9 mouse cellular contexts compared by ENCODE assay signal in the genomic region with DNA sequence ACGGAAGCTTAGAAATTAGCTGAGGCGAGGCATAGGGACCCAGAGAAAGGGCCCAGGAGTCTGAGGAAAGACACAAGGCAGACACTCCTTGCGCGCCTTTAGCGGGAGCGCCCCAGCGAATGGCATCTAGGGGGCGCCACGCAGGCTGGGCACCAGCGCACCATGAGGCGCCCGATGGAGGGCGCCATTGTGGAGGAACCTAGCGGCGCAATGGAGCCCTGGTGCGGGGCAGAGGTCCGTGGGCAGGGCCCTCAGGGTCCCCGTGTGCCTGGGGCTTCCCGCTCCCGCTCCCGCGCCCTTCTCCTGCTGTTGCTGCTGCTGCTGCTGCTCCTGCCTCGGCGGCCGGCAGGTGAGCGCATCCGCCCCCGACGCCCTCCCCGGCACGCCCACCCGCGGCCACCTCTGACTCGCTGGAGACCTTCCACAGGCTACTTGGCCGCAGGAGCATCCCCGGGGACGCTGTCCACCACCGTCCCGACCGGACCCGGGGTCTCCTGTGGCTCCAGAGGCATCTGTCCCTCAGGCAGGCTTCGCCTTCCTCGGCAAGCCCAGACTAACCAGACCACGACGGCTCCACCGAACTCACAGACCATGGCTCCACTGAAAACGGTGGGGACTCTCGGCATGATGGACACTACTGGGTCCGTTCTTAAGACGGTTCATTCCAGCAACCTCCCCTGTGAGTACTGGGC. TPM values are rescaled to one million over a fixed set of nuclear protein-coding genes. Genes with fewer than 3 reads are reported as not detected.
DNase-seq lines count a peak whose midpoint lies in the region; ATAC-seq lines count a peak whose summit lies in the region.
"Had no signal": no experiment of that assay in that cellular context is flagged by ENCODE, and none has a peak within 500 bp of the region (broad histone marks: within the 10 kb centered on the region; RNA-seq: fewer than 3 reads in every experiment).

A gene (plus strand): TSS at position 187 of the 692 bp plus-strand sequence.

- ATAC-seq in heart, embryonic 13.5 days (ENCODE audit: extremely low read depth, insufficient number of reproducible peaks, low FRiP score, low TSS enrichment), result no peak
- ATAC-seq in hindbrain, embryonic 13.5 days (ENCODE audit: low FRiP score), result no peak

- H3K27ac ChIP-seq in heart, embryonic 13.5 days (replicated peaks), result no peak within 1 kb of the TSS
- no peak within 1 kb of the TSS for H3K27ac ChIP-seq in hindbrain, embryonic 13.5 days
- peak within 1 kb of the TSS; percentile 72 for H3K27ac ChIP-seq in midbrain, embryonic 10.5 days (replicated peaks)

- peak within 1 kb of the TSS; percentile 67 for H3K4me2 ChIP-seq in heart, embryonic 13.5 days
- peak within 1 kb of the TSS; percentile 50 for H3K4me2 ChIP-seq in hindbrain, embryonic 13.5 days

- no peaks in the 10 kb centered on the region for H3K9me3 ChIP-seq in heart, embryonic 13.5 days
- H3K9me3 ChIP-seq in hindbrain, embryonic 13.5 days, result no peaks in the 10 kb centered on the region
- H3K9me3 ChIP-seq in midbrain, embryonic 10.5 days (replicated peaks), result no peaks in the 10 kb centered on the region

- H3K4me1 ChIP-seq in heart, embryonic 13.5 days, result peaks cover 6% of the 10 kb centered on the region
- peaks cover 7% of the 10 kb centered on the region for H3K4me1 ChIP-seq in hindbrain, embryonic 13.5 days (replicated peaks)
- H3K4me1 ChIP-seq in midbrain, embryonic 10.5 days, result peaks cover 11% of the 10 kb centered on the region

- no peak for DNase-seq in heart, adult 8-10 months (ENCODE audit: low spot score)
- DNase-seq in c-Kit-positive CD71-positive TER-119-negative erythroid progenitor cells, embryonic 14.5 days (ENCODE audit: low read depth), result peak; percentile 49
- DNase-seq in midbrain, embryonic 10.5 days (ENCODE audit: low spot score), result peak; percentile 47
- DNase-seq in frontal cortex, postnatal 14 days (ENCODE audit: low spot score in 2 of 2), result no peak
- no peak for DNase-seq in cerebellum, adult 18-20 months
- DNase-seq in cerebellum, postnatal 10 days, result no peak

- no peaks in the 10 kb centered on the region for H3K36me3 ChIP-seq in heart, embryonic 13.5 days
- no peaks in the 10 kb centered on the region for H3K36me3 ChIP-seq in hindbrain, embryonic 13.5 days
- no peaks in the 10 kb centered on the region for H3K36me3 ChIP-seq in midbrain, embryonic 10.5 days

- H3K9ac ChIP-seq in heart, embryonic 13.5 days, result peak within 1 kb of the TSS; percentile 48; the same call in 1 of the 2 replicates
- peak within 1 kb of the TSS; percentile 43; the same call in 1 of the 2 replicates for H3K9ac ChIP-seq in hindbrain, embryonic 13.5 days

- H3K4me3 ChIP-seq in heart, embryonic 13.5 days, result peak within 1 kb of the TSS; percentile 44
- H3K4me3 ChIP-seq in hindbrain, embryonic 13.5 days, result peak within 1 kb of the TSS; percentile 31
- peak within 1 kb of the TSS; percentile 54 for H3K4me3 ChIP-seq in midbrain, embryonic 10.5 days

- 7% methylated on average over 50 of the region's 50 CpGs for WGBS in heart, embryonic 13.5 days
- 8% methylated on average over 49 of the region's 50 CpGs for WGBS in hindbrain, embryonic 13.5 days
- 7% methylated on average over 50 of the region's 50 CpGs for WGBS in midbrain, embryonic 10.5 days

- peaks cover 45% of the 10 kb centered on the region for H3K27me3 ChIP-seq in heart, embryonic 13.5 days (replicated peaks)
- peaks cover 30% of the 10 kb centered on the region for H3K27me3 ChIP-seq in hindbrain, embryonic 13.5 days
- peaks cover 39% of the 10 kb centered on the region for H3K27me3 ChIP-seq in midbrain, embryonic 10.5 days (ENCODE audit: low read depth, poor library complexity, severe bottlenecking)

RNA-seq across cellular contexts. Expression of the gene that starts here (rescaled TPM):
- 0.13 and 0.56 TPM in 2 replicates for polyA plus RNA-seq in heart, embryonic 13.5 days (2015; fragmentation: Nextera tagmentation; extraction: Ambion mirVana)
- not detected for total RNA-seq in heart, adult 8-10 months (2022)
- polyA plus RNA-seq in hindbrain, embryonic 13.5 days (2015; fragmentation: Nextera tagmentation; extraction: Ambion mirVana), result 0.18 and 0.19 TPM in 2 replicates
- polyA plus RNA-seq in midbrain, embryonic 10.5 days (2016; fragmentation: Nextera tagmentation; extraction: Ambion mirVana), result 0.35 and 0.85 TPM in 2 replicates
- total RNA-seq: neutrophil, adult 5-6 weeks had no signal

Comparison
In these comparisons a context has a peak if more than half of its experiments do, and no peak if none do; other contexts are left out.
1. Peak in DNase-seq, H3K4me3 ChIP-seq and H3K27ac ChIP-seq in midbrain, embryonic 10.5 days; RNA of the gene not detected or under 1 TPM.